Mouse (Mus musculus) heart, adult 10 weeks (tissue): ENCODE results near the gene Olfr790. TPM values are rescaled to one million over a fixed set of nuclear protein-coding genes. Genes with fewer than 3 reads are reported as not detected.

Experiments
- polyA plus RNA-seq: library from polyadenylated mRNA; stranded (reverse); fragments of 350-450 nt; fragmentation: Illumina TruSeq; extraction: RNeasy Lipid Tissue Mini Kit (QIAGEN cat#74804); gene quantifications from one replicate; pipeline ENCODE4 v1.2.3, GENCODE M21; 2014; ENCODE audit warnings: low read depth, low replicate concordance

Olfr790 gene
- polyA plus RNA-seq = not detected

DNA sequence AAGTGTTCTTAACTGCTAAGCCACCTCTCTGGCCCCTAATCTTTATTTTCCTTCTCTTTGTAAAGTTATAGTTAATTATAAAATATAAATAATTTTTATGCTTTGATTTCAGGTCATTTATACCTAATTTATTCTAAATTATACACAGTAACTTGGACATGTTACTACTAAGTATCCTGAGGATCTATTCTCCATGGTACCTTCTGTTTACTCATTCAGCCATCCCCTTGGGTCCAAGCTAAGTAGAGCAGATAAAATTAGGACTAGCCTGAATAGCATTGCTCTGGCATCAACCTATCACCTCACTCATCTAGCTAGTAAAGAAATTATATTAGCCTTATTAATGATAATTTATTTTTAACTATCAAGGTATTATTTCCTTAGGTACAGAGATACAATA lies at the start of gene Olfr790:
Olfr790 (plus strand) TSS at position 301 of the 400 bp plus-strand sequence.

DNA sequence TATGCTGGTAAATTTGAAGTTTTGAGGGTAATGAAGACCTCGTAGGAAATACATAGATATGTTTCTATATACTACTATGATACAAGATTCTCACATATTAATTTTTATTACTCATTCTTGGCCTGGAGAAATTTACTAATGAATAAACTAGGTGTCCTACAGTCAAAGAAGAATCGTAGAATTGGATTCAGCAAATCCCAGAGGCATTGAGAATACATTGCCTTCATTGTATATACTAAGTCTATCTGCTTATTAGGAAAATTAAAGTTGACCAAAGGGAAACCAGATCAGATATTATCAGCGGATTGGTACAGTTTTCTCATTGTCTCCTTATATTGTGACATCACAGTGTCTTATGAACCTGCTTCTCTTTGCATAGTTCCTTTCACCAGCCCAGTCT lies 36.7 kb upstream of the Olfr790 start, which contains the start of gene Olfr787:
Olfr787 (plus strand) TSS at position 301 of the 400 bp plus-strand sequence.

DNA sequence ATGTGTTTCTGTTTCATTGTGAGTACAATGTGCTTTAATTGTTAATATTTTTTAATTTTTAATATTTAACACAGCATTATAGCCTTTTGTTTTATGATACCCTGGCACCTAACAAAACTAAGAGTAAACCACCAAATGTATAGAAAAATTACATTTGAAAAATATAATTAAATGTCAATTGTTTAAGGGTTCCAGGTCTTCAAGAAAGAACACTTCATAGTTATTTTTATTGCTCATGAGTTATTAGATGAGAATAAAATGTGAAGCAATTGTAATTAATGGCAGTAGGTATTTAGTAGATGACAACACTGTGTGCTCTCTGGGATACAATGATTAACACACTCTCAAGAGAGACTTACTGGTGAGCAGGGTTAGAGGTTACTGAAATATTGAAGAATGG lies 27.6 kb upstream of the Olfr790 start, which contains the start of gene Olfr788:
Olfr788 (plus strand) TSS at position 301 of the 400 bp plus-strand sequence.

DNA sequence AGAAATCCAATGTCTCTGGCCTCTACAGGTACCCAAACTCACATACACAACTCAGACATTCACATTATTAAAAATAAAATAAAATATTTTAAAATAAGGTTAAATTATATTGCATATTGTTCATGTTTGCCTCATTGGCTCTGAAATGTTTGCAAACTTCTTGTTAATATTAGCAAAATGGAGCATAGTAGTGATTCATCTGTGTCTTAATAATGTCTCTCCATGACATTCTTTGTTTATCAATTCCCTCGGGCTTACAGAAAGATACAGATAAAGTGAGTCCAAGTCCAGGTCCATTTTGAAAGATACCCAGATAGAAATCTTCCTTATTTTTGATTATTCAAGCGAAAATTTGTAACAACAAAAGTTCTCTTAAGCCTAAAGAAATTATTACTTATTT lies 13.8 kb upstream of the Olfr790 start, which contains the start of gene Olfr789:
Olfr789 (plus strand) TSS at position 301 of the 400 bp plus-strand sequence.

DNA sequence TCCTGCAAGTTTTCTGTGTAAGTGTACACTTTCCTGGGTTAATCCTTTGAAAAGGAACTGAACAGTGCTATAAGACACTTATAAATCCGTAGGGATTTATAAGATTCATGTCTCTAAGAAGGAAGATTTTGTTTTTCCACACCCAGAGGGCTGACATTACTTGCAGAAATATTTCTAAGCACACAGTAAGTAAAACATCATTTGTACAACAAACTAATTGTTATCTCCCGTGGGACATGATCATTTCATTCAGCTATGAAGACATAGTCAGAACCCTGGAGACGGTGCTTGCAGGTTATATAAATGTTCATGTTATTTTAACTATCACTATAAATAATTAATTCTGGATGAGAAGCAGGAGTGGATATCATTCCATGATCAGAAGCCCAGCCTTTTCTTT lies 23.2 kb downstream of the Olfr790 start, which contains the start of gene Olfr791:
Olfr791 (plus strand) TSS at position 301 of the 400 bp plus-strand sequence.

DNA sequence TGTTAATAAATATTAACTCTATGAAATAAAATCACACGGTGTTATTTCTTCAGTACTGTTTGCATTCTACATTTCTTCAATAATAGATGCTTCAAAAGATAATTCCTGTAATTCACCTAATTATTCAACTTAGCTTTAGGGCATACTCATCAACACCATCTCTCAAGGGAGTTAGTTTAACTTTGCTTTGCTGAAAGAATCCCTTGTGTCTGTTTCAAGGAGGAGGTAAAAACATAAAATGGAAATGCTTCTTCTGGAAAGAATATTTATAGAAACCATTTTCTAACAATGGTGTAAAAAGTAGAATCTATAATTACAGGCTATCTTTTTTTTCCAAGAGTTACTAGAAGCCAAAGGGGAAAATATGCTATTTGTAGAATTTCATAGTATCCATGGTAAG lies 40.6 kb downstream of the Olfr790 start, which contains the start of gene Olfr792:
Olfr792 (plus strand) TSS at position 301 of the 400 bp plus-strand sequence.

Other genes starting within 250 kb of the Olfr790 start
- not detected for gene Olfr776, start 239.4 kb upstream of the Olfr790 start, polyA plus RNA-seq
- not detected for gene Olfr777, start 227.0 kb upstream of the Olfr790 start, polyA plus RNA-seq
- not detected for gene Olfr780, start 180.4 kb upstream of the Olfr790 start, polyA plus RNA-seq
- gene Olfr781, start 169.6 kb upstream of the Olfr790 start, polyA plus RNA-seq = not detected
- gene Olfr782, start 149.6 kb upstream of the Olfr790 start, polyA plus RNA-seq = not detected
- not detected for gene Olfr784, start 114.4 kb upstream of the Olfr790 start, polyA plus RNA-seq
- not detected for gene Olfr785, start 93.1 kb upstream of the Olfr790 start, polyA plus RNA-seq
- not detected for gene Olfr786, start 71.2 kb upstream of the Olfr790 start, polyA plus RNA-seq
- not detected for gene Olfr787, start 36.6 kb upstream of the Olfr790 start, polyA plus RNA-seq
- gene Olfr788, start 27.5 kb upstream of the Olfr790 start, polyA plus RNA-seq = not detected
- not detected for gene Olfr789, start 13.7 kb upstream of the Olfr790 start, polyA plus RNA-seq
- not detected for gene Olfr791, start 23.3 kb downstream of the Olfr790 start, polyA plus RNA-seq
- gene Olfr792, start 40.7 kb downstream of the Olfr790 start, polyA plus RNA-seq = not detected
- gene Olfr794, start 69.2 kb downstream of the Olfr790 start, polyA plus RNA-seq = not detected
- gene Olfr796, start 114.1 kb downstream of the Olfr790 start, polyA plus RNA-seq = not detected
- gene Olfr798, start 129.4 kb downstream of the Olfr790 start, polyA plus RNA-seq = not detected
- not detected for gene Olfr799, start 139.0 kb downstream of the Olfr790 start, polyA plus RNA-seq
- gene Olfr800, start 159.2 kb downstream of the Olfr790 start, polyA plus RNA-seq = not detected
- gene Olfr801, start 175.4 kb downstream of the Olfr790 start, polyA plus RNA-seq = not detected
- gene Olfr802, start 189.7 kb downstream of the Olfr790 start, polyA plus RNA-seq = not detected
- gene Olfr803, start 195.8 kb downstream of the Olfr790 start, polyA plus RNA-seq = not detected
- not detected for gene Olfr804, start 204.7 kb downstream of the Olfr790 start, polyA plus RNA-seq
- not detected for gene Olfr805, start 230.9 kb downstream of the Olfr790 start, polyA plus RNA-seq
- gene Olfr806, start 243.4 kb downstream of the Olfr790 start, polyA plus RNA-seq = not detected